ENCODE assay signal across 18 mouse cellular contexts in genomic region chrX:8089746-8090145, GRCm38 (mm10). TPM values are rescaled to one million over a fixed set of nuclear protein-coding genes. Genes with fewer than 3 reads are reported as not detected.
A peak's percentile ranks its signal among the peaks of the same experiment; 100 is the strongest.
DNase-seq lines count a peak whose midpoint lies in the region; ATAC-seq and TF ChIP-seq lines count a peak whose summit lies in the region.
"Had no signal": no experiment of that assay in that cellular context is flagged by ENCODE, and none has a peak within 500 bp of the region (broad histone marks: within the 10 kb centered on the region; RNA-seq: fewer than 3 reads in every experiment).

No protein-coding gene starts in this region.

- no peaks in the 10 kb centered on the region for H3K9me3 ChIP-seq in liver, postnatal 0 days (ENCODE audit: low read length)
- H3K9me3 ChIP-seq: limb, embryonic 13.5 days; midbrain, embryonic 13.5 days had no signal

- intact Hi-C loops in gastrocnemius, adult 2 months (cut with DNase I) = no loop called here

- WGBS in lung, adult 2 months = 67% methylated on average over 3 of the region's 3 CpGs
- WGBS in liver, postnatal 0 days (ENCODE audit: insufficient replicate concordance) = 55% methylated on average over 3 of the region's 3 CpGs

- H3K4me2 ChIP-seq in liver, postnatal 0 days (ENCODE audit: low read depth, low read length) = peak overlapping the region; percentile 58
- H3K4me2 ChIP-seq: limb, embryonic 13.5 days; midbrain, embryonic 13.5 days had no signal

- peak; percentile 5; the same call in 1 of the 2 replicates for ATAC-seq in common myeloid progenitor, adult 5-6 weeks (replicated peaks; ENCODE audit: low read depth, poor library complexity, severe bottlenecking)
- ATAC-seq in liver, postnatal 0 days = no peak
- ATAC-seq: forebrain, embryonic 16.5 days; hindbrain, postnatal 0 days; midbrain, embryonic 13.5 days had no signal

- no peak overlapping the region for H3K27ac ChIP-seq in gastrocnemius, adult 2 months
- H3K27ac ChIP-seq in liver, postnatal 0 days (ENCODE audit: low read depth) = peak overlapping the region; percentile 81
- H3K27ac ChIP-seq: heart, adult 2 months; hindbrain, postnatal 0 days; limb, embryonic 13.5 days; midbrain, embryonic 13.5 days had no signal

- H3K4me3 ChIP-seq in gastrocnemius, adult 2 months = peak overlapping the region; percentile 47
- H3K4me3 ChIP-seq in lung, adult 2 months (replicated peaks; ENCODE audit: extremely low read depth, low read depth, low read length) = peak overlapping the region; percentile 6
- peak overlapping the region; percentile 41 for H3K4me3 ChIP-seq in liver, postnatal 0 days (ENCODE audit: low read depth, low read length)
- H3K4me3 ChIP-seq: heart, adult 2 months; limb, embryonic 13.5 days; midbrain, embryonic 13.5 days had no signal

- no peaks in the 10 kb centered on the region for H3K27me3 ChIP-seq in liver, postnatal 0 days (ENCODE audit: insufficient read depth, low read length)
- H3K27me3 ChIP-seq: limb, embryonic 13.5 days; midbrain, embryonic 13.5 days had no signal

- H3K9ac ChIP-seq in liver, postnatal 0 days (replicated peaks) = peak overlapping the region; percentile 50
- H3K9ac ChIP-seq: limb, embryonic 13.5 days; midbrain, embryonic 13.5 days had no signal

- no peak for TF ChIP-seq POLR2A in lung, adult 2 months (IDR thresholded peaks at IDR 0.05; ENCODE audit: borderline replicate concordance, extremely low read depth, low read depth, low read length)

- H3K36me3 ChIP-seq in liver, postnatal 0 days (replicated peaks; ENCODE audit: insufficient read depth, low read length) = no peaks in the 10 kb centered on the region
- H3K36me3 ChIP-seq: limb, embryonic 13.5 days; midbrain, embryonic 13.5 days had no signal

- DNase-seq in gastrocnemius, adult 2 months = no peak
- no peak for DNase-seq in gastrocnemius, postnatal 25 days
- no peak for DNase-seq in lung, adult 2 months
- no peak for DNase-seq in lung, postnatal 14 days
- no peak for DNase-seq in liver, postnatal 0 days
- no peak for DNase-seq in retina, embryonic 14.5 days (ENCODE audit: low spot score)
- DNase-seq in cerebellum, adult 11 months = no peak
- DNase-seq: cerebellum, adult 2 months; embryo, embryonic 11 days; heart, postnatal 4 days; kidney, adult 18-20 months; right cerebral cortex, postnatal 14 days had no signal

- no peak for TF ChIP-seq EP300 in liver, postnatal 0 days (IDR thresholded peaks at IDR 0.05; ENCODE audit: low read depth)

- TF ChIP-seq CTCF in gastrocnemius, adult 2 months (IDR thresholded peaks at IDR 0.05) = no peak
- no peak for TF ChIP-seq CTCF in lung, adult 2 months (IDR thresholded peaks at IDR 0.05; ENCODE audit: insufficient read depth, low read length)
- no peak for TF ChIP-seq CTCF in liver, postnatal 0 days (IDR thresholded peaks at IDR 0.05; ENCODE audit: low read depth)

- no peaks in the 10 kb centered on the region for H3K4me1 ChIP-seq in lung, adult 2 months (ENCODE audit: control insufficient read depth, insufficient read depth, low read length)
- no peaks in the 10 kb centered on the region for H3K4me1 ChIP-seq in liver, postnatal 0 days (ENCODE audit: insufficient read depth)
- H3K4me1 ChIP-seq: limb, embryonic 13.5 days; midbrain, embryonic 13.5 days had no signal

RNA-seq across cellular contexts. Expression of gene Was, which starts 0.6 kb away (rescaled TPM):
- under 1 TPM; 0.36 to 0.70 TPM for total RNA-seq in gastrocnemius, adult 2 months (2021)
- under 1 TPM; 0.46 to 0.54 TPM for total RNA-seq in gastrocnemius, postnatal 25 days (2021)
- polyA plus RNA-seq in lung, adult 2 months (2012; rRNA removed) = 9.4 and 9.7 TPM in 2 replicates
- total RNA-seq in common myeloid progenitor, adult 5-6 weeks (2017) = 68.8 and 74.5 TPM in 2 replicates
- polyA plus RNA-seq in liver, postnatal 0 days (2015; fragmentation: Nextera tagmentation; extraction: Ambion mirVana) = 2.4 and 2.9 TPM in 2 replicates
- polyA plus RNA-seq: forebrain, embryonic 16.5 days had no signal

RNA-seq across cellular contexts. Expression of gene Suv39h1, which starts 15.2 kb away (rescaled TPM):
- total RNA-seq in gastrocnemius, adult 2 months (2021) = 1 to 10 TPM; 4.3 to 5.0 TPM
- total RNA-seq in gastrocnemius, postnatal 25 days (2021) = 1 to 10 TPM; 3.0 to 3.6 TPM
- polyA plus RNA-seq in lung, adult 2 months (2012; rRNA removed) = 9.0 and 10.6 TPM in 2 replicates
- total RNA-seq in common myeloid progenitor, adult 5-6 weeks (2017) = 60.0 and 70.0 TPM in 2 replicates
- polyA plus RNA-seq in liver, postnatal 0 days (2015; fragmentation: Nextera tagmentation; extraction: Ambion mirVana) = 13.9 and 15.8 TPM in 2 replicates

RNA-seq across cellular contexts. Expression of gene Wdr13, which starts 42.9 kb away (rescaled TPM):
- 1 to 10 TPM; 9.1 to 9.4 TPM for total RNA-seq in gastrocnemius, adult 2 months (2021)
- 10 to 100 TPM; 11.8 to 16.3 TPM for total RNA-seq in gastrocnemius, postnatal 25 days (2021)
- polyA plus RNA-seq in lung, adult 2 months (2012; rRNA removed) = 137 and 139 TPM in 2 replicates
- total RNA-seq in common myeloid progenitor, adult 5-6 weeks (2017) = 25.8 and 29.6 TPM in 2 replicates
- 4.6 and 5.6 TPM in 2 replicates for polyA plus RNA-seq in liver, postnatal 0 days (2015; fragmentation: Nextera tagmentation; extraction: Ambion mirVana)

RNA-seq across cellular contexts. Expression of gene Rbm3, which starts 55.9 kb away (rescaled TPM):
- total RNA-seq in gastrocnemius, adult 2 months (2021) = 10 to 100 TPM; 33.9 to 82.1 TPM
- 10 to 100 TPM; 44.1 to 60.8 TPM for total RNA-seq in gastrocnemius, postnatal 25 days (2021)
- polyA plus RNA-seq in lung, adult 2 months (2012; rRNA removed) = 60.2 and 92.3 TPM in 2 replicates
- 1,314 and 1,321 TPM in 2 replicates for total RNA-seq in common myeloid progenitor, adult 5-6 weeks (2017)
- 413 and 415 TPM in 2 replicates for polyA plus RNA-seq in liver, postnatal 0 days (2015; fragmentation: Nextera tagmentation; extraction: Ambion mirVana)

Comparison
In these comparisons a context has a peak if more than half of its experiments do, and no peak if none do; other contexts are left out.
1. RNA of gene Was, which starts 0.6 kb away (total RNA-seq): 68.8 to 74.5 TPM in common myeloid progenitor, adult 5-6 weeks; 0.36 to 0.70 TPM in gastrocnemius, adult 2 months and 0.46 to 0.54 TPM in gastrocnemius, postnatal 25 days; every median in the first group is over 10 times any median in the second.
2. RNA of gene Suv39h1, which starts 15.2 kb away (total RNA-seq): 60.0 to 70.0 TPM in common myeloid progenitor, adult 5-6 weeks; 4.3 to 5.0 TPM in gastrocnemius, adult 2 months and 3.0 to 3.6 TPM in gastrocnemius, postnatal 25 days; every median in the first group is over 10 times any median in the second.
3. Peak in every context shown above with its lines, with median percentiles within 50 percentile points of each other: H3K4me3 ChIP-seq.